Mouse (Mus musculus): ENCODE results near the gene Gm45337. TPM values are rescaled to one million over a fixed set of nuclear protein-coding genes. Genes with fewer than 3 reads are reported as not detected.
"Not testable (repeated sequence)": the region's sequence is repeated elsewhere in the genome, so short reads cannot be mapped to it uniquely, and the experiment has no call there.

Gm45337 gene
- not detected for total RNA-seq (2022)

DNA sequence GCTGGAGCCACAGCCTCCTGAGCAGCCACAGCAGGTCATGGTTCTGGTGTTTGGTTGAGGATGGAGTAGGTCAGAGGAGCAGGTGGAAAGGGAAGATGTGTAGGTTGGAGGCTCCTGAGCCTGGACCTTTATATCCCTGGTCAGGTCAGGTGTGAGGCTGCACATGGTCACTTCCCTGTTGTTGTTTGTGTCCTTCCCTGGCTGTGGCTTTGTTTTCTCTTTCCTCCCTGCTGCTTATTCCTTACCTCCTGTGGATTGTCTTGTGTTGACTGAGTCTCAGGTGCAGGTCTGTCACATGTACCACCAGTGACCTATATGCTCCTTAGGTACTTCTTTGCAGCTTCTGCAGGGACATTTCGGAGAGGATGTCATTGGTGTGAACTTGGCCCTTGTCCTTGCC, at the start of gene Gm45337:
Gene Gm45337, minus strand, starts transcription at position 101 of the 400 bp plus-strand sequence.
- DNase-seq (ENCODE audit: low spot score in 2 of 2): no peak

DNA sequence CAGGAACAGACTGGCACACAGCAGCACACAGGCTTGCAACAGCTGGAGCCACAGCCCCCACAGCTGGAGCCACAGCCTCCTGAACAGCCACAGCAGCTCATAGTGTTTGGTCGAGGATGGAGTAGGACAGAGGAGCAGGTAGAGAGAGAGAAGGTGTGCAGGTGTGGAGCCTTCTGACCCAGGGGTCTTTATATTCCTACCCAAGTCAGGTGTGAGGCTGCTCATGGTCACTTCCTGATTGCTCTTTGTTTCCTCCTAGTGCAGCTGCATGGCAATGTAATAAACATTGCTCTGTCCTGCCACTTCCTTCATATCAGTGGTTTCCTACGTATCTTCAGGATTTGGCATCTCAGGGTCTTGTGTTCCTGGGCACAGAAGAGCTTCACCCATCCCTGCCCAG, 45.9 kb upstream of the Gm45337 start, which contains the start of gene Gm10153:
Gene Gm10153, minus strand, starts transcription at position 101 of the 400 bp plus-strand sequence.
- no peak for DNase-seq (ENCODE audit: low spot score in 2 of 2)

DNA sequence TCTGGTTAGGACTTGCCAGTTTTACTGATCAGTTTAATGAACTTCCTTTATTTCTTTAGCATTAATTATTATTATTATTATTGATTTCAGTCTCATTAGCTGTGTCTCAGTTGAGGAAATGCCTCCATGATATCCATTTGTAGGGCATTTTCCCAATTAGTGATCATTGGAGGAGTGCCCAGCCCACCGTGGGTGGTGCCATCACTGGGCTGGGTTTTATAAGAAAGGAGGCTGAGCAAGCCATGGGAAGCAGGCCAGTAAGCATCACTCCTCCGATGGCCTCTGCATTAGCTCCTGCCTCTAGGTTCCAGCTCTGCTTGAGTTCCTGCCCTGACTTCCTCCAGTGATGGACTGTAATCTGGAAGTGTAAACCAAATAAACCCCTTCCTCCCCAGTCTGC, 43.7 kb upstream of the Gm45337 start:
- no peak for DNase-seq (ENCODE audit: low spot score in 2 of 2)

DNA sequence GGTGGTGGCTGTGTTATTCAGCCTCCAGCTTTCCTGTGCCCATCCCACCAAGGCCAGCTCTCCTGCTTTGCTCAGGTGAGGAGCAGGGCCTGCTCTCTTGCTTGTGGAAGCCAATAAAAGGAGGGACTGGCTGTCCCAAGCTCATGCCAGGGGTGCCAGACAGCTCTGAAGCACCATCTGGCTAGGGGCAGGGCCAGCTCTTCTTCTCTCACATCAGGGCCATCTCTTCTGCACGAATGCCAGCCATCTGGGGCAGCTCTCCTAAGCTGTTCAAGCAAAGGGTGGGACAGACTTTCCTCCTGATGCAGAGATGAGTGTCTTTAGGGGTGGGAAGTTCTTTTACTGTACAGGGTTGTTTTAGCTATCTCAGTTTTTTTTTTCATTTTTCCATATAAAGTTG, 36.6 kb upstream of the Gm45337 start:
- DNase-seq (ENCODE audit: low spot score in 2 of 2): no peak

DNA sequence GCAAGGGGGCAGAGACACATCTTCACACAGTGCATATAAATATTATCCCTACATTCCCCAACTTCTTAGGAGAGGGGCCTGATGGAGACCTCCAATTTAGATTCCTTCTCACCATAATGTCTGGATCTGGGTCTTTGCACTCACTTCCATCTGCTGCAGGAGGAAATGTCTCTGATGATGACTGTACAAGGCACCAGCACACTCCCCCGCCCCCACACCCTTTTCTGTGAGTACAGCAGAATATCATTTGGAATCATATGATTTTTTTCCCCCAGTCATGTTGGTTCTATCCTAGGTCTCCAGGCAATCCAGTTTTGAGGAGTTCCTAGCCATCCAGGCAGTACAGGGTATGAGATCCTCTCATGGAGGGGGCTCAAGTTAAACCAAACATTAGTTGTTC, 34.3 kb upstream of the Gm45337 start:
- no peak for DNase-seq (ENCODE audit: low spot score in 2 of 2)

DNA sequence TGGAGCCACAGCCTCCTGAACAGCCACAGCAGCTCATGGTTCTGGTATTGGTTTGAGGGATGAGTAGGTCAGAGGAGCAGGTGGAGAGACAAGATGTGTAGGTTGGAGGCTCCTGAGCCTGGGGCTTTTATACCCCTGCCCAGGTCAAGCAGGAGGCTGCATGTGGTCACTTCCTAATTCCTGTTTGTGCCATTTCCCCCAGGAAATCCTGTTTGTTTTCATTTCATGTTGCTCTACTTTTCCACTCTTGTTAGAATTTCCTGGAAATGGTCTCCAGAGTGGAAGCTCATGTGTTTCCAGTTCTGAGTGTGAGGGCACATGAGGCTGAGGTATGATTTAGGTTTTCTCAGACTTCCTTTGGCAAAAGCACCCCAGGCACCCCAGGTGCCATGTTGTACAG, 31.5 kb upstream of the Gm45337 start, which contains the start of gene Krtap5-2:
Gene Krtap5-2, minus strand, starts transcription at position 101 of the 400 bp plus-strand sequence.
- DNase-seq (ENCODE audit: low spot score in 2 of 2): not testable (repeated sequence)

DNA sequence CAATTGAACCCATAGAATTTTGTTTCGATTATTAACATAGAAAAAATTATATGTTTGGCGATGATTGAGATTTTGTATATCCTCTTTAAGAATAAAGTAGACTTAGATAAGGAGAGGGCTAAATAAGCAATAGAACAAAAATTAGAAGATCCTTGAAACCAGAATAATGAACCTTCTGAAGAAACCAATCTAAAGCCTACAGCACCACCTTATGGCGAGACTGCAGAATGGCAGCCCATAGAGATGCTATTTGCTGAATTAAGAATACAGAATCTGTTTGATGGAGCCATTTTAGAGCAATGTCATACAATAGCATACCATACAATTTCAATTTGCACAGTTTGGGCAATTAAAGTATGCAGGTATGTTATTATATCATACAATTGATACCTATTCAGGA, 25.4 kb upstream of the Gm45337 start:
- no peak for DNase-seq (ENCODE audit: low spot score in 2 of 2)

DNA sequence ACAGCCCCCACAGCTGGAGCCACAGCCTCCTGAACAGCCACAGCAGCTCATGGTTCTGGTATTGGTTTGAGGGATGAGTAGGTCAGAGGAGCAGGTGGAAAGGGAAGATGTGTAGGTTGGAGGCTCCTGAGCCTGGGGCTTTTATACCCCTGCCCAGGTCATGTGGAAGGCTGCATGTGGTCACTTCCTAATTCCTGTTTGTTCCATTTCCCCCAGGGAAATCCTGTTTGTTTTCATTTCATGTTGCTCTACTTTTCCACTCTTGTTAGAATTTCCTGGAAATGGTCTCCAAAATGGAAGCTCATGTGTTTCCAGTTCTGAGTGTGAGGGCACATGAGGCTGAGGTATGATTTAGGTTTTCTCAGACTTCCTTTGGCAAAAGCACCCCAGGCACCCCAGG, 21.2 kb upstream of the Gm45337 start, which contains the start of gene Gm4553:
Gene Gm4553, minus strand, starts transcription at position 101 of the 400 bp plus-strand sequence.
- DNase-seq (ENCODE audit: low spot score in 2 of 2): not testable (repeated sequence)

DNA sequence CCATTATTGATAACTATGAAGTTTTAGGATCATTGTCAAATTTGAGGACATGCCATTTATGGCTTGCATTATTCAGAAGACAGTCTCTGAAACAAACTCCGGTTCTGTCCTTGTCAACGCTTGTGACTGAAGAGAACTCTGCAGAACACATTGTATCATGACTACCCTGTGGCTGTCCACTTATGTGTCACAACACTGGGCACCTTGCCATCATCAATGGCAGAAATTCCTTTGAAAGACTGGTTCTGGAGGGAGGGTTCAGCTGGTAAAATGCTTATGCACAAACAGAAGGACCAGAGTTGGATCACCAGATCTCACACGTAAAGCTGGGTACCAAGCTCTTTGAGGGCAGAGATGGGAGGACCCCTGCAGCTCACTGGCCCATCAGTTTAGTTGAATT, 15.0 kb upstream of the Gm45337 start:
- no peak for DNase-seq (ENCODE audit: low spot score in 2 of 2)

DNA sequence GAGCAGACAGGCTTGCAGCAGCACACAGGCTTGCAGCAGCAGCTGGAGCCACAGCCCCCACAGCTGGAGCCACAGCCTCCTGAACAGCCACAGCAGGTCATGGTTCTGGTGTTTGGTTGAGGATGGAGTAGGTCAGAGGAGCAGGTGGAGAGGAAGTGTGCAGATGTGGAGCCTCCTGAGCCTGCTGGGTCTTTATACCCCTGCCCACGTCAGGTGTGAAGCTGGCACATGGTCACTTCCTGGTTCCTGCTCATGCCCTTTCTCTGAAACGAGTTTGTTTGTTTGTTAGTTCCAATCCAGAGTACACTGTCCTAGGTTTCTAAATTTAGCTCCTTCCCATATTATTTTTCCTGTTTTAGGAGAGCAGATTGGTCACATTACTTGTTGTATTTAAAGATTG, 12.6 kb upstream of the Gm45337 start, which contains the start of gene Gm29735:
Gene Gm29735, minus strand, starts transcription at position 101 of the 400 bp plus-strand sequence.
- not testable (repeated sequence) for DNase-seq (ENCODE audit: low spot score in 2 of 2)

DNA sequence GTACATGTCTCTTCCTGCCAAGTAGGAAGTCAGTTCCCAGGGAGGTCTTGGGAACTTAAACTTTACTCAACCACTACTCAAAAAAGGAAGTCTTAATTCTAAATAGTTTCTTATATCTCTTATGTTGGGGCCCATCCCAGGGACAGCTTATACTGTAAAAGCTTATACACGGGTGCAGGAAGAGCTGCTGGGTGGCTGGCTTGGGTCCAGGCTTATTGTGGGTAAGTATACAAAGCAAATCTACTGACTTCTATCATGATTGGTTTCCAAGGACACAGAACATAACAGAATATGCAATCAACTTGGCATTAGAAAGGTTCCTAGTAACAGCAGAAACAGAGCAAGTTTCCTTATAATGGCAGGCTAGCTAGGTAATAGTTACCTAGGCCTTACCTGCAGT, 10.9 kb upstream of the Gm45337 start:
- no peak for DNase-seq (ENCODE audit: low spot score in 2 of 2)

DNA sequence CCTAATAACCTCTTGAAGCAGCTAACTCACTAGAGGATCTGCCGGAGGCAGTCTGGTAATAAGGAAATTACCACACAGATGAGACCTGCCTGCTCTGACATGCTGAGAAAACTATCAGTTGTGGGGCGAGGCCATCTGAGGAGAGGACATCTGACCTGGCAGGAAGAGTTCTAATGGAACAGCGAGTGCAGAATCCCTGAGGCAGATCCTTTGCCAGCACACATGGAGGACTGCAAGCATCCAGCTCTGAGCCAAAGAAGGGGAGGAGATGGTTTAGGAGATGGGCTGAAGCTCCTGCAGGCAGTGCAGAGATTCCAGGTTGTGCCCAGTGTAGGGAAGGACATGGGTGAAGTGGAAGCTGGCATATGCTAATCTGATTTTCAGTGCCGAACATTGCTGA, 7.8 kb upstream of the Gm45337 start:
- no peak for DNase-seq (ENCODE audit: low spot score in 2 of 2)

DNA sequence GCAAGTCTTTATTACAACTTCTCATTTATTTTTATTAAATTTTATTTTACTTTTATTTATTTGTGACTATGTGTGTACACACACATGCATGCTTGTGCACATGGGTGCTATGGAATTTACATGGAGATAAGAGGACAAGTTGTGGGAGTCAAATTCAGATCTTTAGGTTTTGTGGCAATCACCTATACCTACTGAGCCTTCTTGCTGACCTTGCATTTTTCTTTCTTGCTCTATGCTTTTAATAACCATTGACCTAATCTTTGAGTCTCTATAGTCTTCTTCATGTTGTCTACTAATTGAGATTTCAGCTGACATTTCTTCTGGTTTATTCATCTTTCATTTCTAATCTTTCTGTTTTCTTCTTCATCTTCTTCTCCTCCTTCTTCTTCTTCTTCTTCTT, 4.2 kb upstream of the Gm45337 start:
- DNase-seq (ENCODE audit: low spot score in 2 of 2): no peak

DNA sequence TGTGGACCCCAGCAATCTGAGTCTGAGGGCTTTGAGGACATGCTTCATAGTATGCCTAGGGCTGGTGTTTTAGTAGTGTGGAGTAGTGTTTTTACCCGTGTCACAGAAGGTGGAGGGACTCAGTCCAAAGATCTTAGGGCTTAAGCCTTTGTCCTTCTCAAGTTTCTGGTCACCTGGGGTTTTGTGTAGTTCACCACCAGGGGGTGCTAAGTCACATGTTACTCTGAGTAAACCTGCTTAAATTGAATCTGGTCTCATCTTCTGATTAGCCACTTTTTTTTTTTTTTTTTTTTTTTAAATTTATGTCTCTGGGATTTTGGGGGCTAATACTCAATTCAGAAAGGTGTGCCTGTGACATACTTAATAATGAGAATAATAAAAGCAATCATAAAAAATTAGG, 1.6 kb upstream of the Gm45337 start:
- DNase-seq (ENCODE audit: low spot score in 2 of 2): no peak

DNA sequence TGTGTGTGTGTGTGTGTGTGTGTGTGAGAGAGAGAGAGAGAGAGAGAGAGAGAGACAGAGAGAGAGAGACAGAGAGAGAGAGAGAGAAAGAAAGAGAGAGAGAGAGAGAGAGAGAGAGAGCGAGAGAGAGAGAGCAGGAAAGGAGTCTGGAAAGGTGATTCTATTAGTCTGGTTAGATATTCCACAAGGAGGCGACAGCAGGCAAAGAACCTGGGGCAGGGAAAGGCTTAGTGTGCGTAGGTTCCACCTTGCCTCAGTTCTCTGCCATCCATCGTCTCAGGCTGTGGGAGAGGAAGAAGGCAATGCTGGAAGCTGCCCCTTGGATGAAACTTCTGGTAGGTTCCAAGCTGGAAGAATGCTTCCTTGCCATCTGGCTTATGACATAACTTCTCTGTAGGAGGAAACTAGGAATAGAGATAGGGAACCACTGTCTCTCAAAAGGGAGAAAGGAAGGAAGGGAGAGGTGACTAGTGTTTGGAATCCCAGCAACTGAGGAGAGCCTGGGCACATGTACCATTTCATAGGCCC, 1.1 kb upstream of the Gm45337 start:
- DNase-seq (ENCODE audit: low spot score in 2 of 2): peak in 1 of 2 experiments; percentile 20

DNA sequence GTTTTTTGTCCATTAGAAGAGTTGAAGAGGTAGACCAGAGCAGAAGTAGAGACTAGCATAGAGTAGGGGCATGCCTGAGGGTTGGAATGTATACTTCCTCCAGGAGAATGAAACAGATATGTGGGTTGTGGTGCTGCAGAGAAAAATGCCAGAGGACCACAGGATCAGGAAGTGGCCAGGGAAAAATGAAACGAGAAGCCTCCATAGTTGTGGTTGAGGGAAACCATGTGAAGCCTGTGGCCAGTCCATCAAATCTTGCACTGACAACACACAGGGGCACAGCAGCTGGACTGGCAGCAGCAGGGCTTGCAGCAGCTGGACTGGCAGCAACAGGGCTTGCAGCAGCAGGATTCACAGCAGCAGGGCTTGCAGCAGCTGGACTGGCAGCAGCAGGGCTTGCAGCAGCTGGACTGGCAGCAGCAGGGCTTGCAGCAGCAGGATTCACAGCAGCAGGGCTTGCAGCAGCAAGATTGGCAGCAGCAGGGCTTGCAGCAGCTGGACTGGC, 849 bp downstream of the Gm45337 start:
- DNase-seq (ENCODE audit: low spot score in 2 of 2): not testable (repeated sequence)

DNA sequence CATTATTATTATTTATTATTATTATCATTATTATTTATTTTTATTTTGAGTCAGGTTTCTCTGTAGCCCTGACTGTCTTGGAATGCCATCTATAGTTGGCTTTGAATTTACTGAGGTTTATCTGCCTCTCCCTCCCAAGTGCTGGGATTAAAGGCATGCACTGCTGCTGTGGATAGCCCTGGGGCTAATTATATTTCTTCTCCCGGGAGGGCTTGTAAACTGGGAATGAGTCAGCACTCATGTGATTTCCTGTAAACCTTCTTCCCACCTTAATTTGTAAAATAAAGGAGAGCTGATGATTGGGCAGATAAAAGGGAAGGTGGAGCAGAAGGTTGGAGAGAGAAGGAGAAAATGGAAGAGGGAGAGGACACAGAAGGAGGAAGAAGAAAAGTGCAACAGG, 3.7 kb downstream of the Gm45337 start:
- no peak for DNase-seq (ENCODE audit: low spot score in 2 of 2)

DNA sequence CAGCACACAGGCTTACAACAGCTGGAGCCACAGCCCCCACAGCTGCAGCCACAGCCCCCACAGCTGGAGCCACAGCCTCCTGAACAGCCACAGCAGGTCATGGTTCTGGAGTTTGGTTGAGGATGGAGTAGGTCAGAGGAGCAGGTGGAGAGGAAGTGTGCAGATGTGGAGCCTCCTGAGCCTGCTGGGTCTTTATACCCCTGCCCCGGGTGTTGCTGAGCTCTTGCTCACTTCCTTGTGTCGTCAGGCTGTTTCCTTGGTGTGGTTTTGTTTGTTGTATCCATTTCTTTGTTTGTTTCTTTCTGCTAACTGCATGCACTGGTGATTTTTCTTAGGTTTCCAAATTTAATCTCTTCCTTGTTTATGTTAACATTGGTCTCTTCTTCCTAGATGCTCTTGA, 8.5 kb downstream of the Gm45337 start, which contains the start of gene Gm39115:
Gene Gm39115, minus strand, starts transcription at position 101 of the 400 bp plus-strand sequence.
- not testable (repeated sequence) for DNase-seq (ENCODE audit: low spot score in 2 of 2)

DNA sequence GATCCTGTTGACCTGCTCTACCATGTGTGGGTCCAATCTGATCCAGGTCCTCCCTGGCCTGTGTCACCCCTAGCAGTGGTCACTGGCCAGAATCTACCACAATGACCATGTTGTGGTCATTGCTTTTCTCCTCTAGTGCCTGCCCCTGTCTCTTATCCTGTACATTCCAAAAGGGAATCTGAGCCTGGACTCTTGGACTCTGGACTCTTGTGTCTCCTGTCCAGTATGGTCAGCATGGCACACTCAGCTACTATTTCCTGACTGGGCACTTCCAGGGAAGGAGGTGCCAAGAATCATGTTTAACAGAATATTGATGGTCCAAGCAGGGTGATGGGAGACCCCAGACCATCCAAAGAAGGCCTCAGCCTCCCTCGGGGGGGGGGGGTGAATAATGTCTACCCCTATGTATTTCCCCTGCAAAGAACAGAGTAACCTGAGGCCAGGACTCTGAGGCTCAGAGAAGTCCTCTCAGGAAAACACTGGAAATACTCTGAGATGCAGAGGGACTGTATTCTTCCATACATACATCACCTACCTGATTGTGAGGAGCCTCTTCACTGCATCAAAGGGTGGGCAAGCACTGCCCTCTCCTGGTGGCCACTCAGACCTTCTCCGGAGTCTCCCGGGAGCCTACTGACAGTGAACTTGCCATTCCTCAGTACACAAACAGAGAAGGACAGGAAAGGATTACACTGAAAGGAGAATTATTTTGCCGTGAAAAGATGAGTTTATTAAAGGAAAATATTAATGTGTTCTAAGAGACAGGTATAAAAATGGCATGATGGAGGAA, 10.0 kb downstream of the Gm45337 start:
- DNase-seq (ENCODE audit: low spot score in 2 of 2): peak in 1 of 2 experiments; percentile 9

DNA sequence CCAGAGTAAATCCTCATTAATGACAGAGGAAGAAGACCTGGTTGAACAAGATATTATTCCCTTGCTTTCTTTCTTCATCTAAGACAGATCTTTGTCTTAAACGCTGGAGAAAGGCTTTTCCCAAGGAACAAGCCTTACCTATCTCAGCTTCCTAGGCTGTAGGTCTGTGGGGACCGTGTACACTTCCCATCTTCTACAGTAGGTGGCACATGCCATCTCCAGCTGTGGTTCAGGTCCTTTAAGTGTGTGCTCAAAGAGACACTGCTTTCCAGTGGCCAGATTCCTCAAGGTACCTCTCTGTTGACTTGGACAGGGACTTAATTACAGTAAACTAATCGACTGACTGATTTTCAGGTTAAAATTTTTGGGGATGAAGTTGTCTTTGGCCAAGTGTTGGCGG, 15.6 kb downstream of the Gm45337 start:
- no peak for DNase-seq (ENCODE audit: low spot score in 2 of 2)

DNA sequence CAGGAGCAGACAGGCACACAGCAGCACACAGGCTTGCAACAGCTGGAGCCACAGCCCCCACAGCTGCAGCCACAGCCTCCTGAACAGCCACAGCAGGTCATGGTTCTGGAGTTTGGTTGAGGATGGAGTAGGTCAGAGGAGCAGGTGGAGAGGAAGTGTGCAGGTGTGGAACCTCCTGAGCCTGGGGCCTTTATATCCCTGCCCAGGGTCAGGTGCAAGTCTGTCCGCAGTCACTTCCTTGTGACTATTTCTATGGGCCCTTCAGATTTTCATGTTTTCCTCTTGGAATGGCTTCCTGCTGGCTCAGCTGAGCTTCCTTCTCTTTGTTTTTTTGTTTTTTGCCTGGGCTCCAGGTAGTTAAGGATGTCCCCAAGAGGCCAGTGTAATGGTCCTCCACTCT, 23.8 kb downstream of the Gm45337 start, which contains the start of gene Gm45618:
Gene Gm45618, minus strand, starts transcription at position 101 of the 400 bp plus-strand sequence.
- not testable (repeated sequence) for DNase-seq (ENCODE audit: low spot score in 2 of 2)

DNA sequence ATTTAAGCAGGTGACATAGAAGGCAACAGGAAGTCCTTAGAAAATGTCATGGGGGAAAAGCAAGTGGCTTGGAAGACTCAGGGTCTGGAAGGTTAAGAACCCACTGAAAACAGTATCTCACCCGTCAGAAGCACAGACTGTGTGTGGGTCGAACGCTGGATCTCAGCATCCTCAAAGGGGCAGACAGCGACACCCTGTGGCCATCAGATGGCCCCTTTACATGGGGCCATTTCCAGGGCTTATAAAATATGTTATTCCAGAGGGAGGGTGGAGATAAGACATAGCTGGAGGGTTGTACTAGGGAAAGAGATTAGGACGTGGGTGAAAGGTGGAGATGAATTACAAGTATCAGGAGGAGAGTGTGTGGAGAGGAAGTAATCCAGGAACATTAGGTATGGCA, 24.8 kb downstream of the Gm45337 start:
- DNase-seq (ENCODE audit: low spot score in 2 of 2): no peak
